Mouse (Mus musculus): Measurements from ENCODE around the gene Fkbp15. TPM values are rescaled to one million over a fixed set of nuclear protein-coding genes. Genes with fewer than 3 reads are reported as not detected.
A peak's percentile ranks its signal among the peaks of the same experiment; 100 is the strongest.

Gene Fkbp15
- total RNA-seq, 1 experiment, result 20.7 TPM

- H3K9me3 ChIP-seq (ENCODE audit: control insufficient read depth, insufficient read depth, low read depth, low read length), result no peaks in the 10 kb centered on the region
- in situ Hi-C loops (cut with MboI; ENCODE audit: low sequenced_read_pairs in 2 of 2, unreplicated experiment in 2 of 2), result no loop called here
- H3K9ac ChIP-seq (ENCODE audit: insufficient read depth, low read depth, low read length, poor library complexity, severe bottlenecking), result no peak overlapping the region
- no peak for DNase-seq (ENCODE audit: low read depth, low spot score)
- peaks cover 10% of the 10 kb centered on the region for H3K36me3 ChIP-seq (ENCODE audit: control insufficient read depth, insufficient read depth, low read length, poor library complexity, severe bottlenecking)
- peaks cover 0 to 2% of the 10 kb centered on the region in 2 experiments; a peak in 1 of 4 replicates for H3K4me1 ChIP-seq (ENCODE audit: control insufficient read depth in 2 of 2, insufficient read depth in 2 of 2, low read length in 2 of 2, poor library complexity in 1 of 2)
- H3K4me3 ChIP-seq (ENCODE audit: insufficient read depth in 1 of 2, low read depth in 1 of 2, low read length in 2 of 2, poor library complexity in 1 of 2, severe bottlenecking in 1 of 2), result no peak overlapping the region
- no peak overlapping the region for H3K27ac ChIP-seq (ENCODE audit: insufficient read depth, low read depth, low read length, poor library complexity, severe bottlenecking)
- no peak for TF ChIP-seq ZC3H11A (IDR thresholded peaks at IDR 0.05; ENCODE audit: borderline replicate concordance, low read depth, low read length)
Measured at GRCm38 (mm10) chr4:62383752-62384151, 23.4 kb upstream of the Fkbp15 start.

GRCm38 (mm10) chr4:62383207-62383606 is 22.9 kb upstream of the Fkbp15 start:
- Histone ChIP-seq H3K4me3 (ENCODE audit: insufficient read depth in 1 of 2, low read depth in 1 of 2, low read length in 2 of 2, poor library complexity in 1 of 2, severe bottlenecking in 1 of 2) (no peak overlapping the region), H3K4me1 (ENCODE audit: control insufficient read depth in 2 of 2, insufficient read depth in 2 of 2, low read length in 2 of 2, poor library complexity in 1 of 2) (peaks cover 0 to 2% of the 10 kb centered on the region in 2 experiments; a peak in 1 of 4 replicates), H3K36me3 (ENCODE audit: control insufficient read depth, insufficient read depth, low read length, poor library complexity, severe bottlenecking) (peaks cover 7% of the 10 kb centered on the region), H3K27ac (ENCODE audit: insufficient read depth, low read depth, low read length, poor library complexity, severe bottlenecking) (no peak overlapping the region), H3K9ac (ENCODE audit: insufficient read depth, low read depth, low read length, poor library complexity, severe bottlenecking) (no peak overlapping the region), H3K9me3 (ENCODE audit: control insufficient read depth, insufficient read depth, low read depth, low read length) (no peaks in the 10 kb centered on the region)
- DNase-seq (ENCODE audit: low read depth, low spot score), result no peak
- in situ Hi-C loops (cut with MboI; ENCODE audit: low sequenced_read_pairs in 2 of 2, unreplicated experiment in 2 of 2), result no loop called here
- TF ChIP-seq ZC3H11A (IDR thresholded peaks at IDR 0.05; ENCODE audit: borderline replicate concordance, low read depth, low read length), result no peak
- TF ChIP-seq ZNF384 (IDR thresholded peaks at IDR 0.05; ENCODE audit: low read depth, low read length), result no peak
- TF ChIP-seq MAFK (IDR thresholded peaks at IDR 0.05; ENCODE audit: insufficient read depth, low read depth, low read length), result no peak
- no peak for TF ChIP-seq HCFC1 (IDR thresholded peaks at IDR 0.05; ENCODE audit: borderline replicate concordance, insufficient read depth, low read length)
- no peak for TF ChIP-seq CHD2 (IDR thresholded peaks at IDR 0.05; ENCODE audit: low read depth, low read length)

- no peak for TF ChIP-seq ZC3H11A (IDR thresholded peaks at IDR 0.05; ENCODE audit: borderline replicate concordance, low read depth, low read length)
- peak; percentile 95 for TF ChIP-seq ZNF384 (IDR thresholded peaks at IDR 0.05; ENCODE audit: low read depth, low read length)
- TF ChIP-seq HCFC1 (IDR thresholded peaks at IDR 0.05; ENCODE audit: borderline replicate concordance, insufficient read depth, low read length), result no peak
- TF ChIP-seq CHD2 (IDR thresholded peaks at IDR 0.05; ENCODE audit: low read depth, low read length), result no peak
- no peak for TF ChIP-seq MAFK (IDR thresholded peaks at IDR 0.05; ENCODE audit: insufficient read depth, low read depth, low read length)
- Histone ChIP-seq H3K4me3 (ENCODE audit: insufficient read depth in 1 of 2, low read depth in 1 of 2, low read length in 2 of 2, poor library complexity in 1 of 2, severe bottlenecking in 1 of 2) (no peak overlapping the region), H3K36me3 (ENCODE audit: control insufficient read depth, insufficient read depth, low read length, poor library complexity, severe bottlenecking) (no peaks in the 10 kb centered on the region), H3K27ac (ENCODE audit: insufficient read depth, low read depth, low read length, poor library complexity, severe bottlenecking) (no peak overlapping the region), H3K9ac (ENCODE audit: insufficient read depth, low read depth, low read length, poor library complexity, severe bottlenecking) (no peak overlapping the region), H3K9me3 (ENCODE audit: control insufficient read depth, insufficient read depth, low read depth, low read length) (no peaks in the 10 kb centered on the region), H3K4me1 (ENCODE audit: control insufficient read depth in 2 of 2, insufficient read depth in 2 of 2, low read length in 2 of 2, poor library complexity in 1 of 2) (0 out of 4 replicates have a peak, but pooled peaks cover 0 to 2% of the 10 kb centered on the region in 2 experiments)
- in situ Hi-C loops (cut with MboI; ENCODE audit: low sequenced_read_pairs in 2 of 2, unreplicated experiment in 2 of 2), result no loop called here
- no peak for DNase-seq (ENCODE audit: low read depth, low spot score)
Measured at GRCm38 (mm10) chr4:62379724-62380381, 19.5 kb upstream of the Fkbp15 start.

GRCm38 (mm10) chr4:62376123-62376522 is 15.8 kb upstream of the Fkbp15 start:
- in situ Hi-C loops (cut with MboI; ENCODE audit: low sequenced_read_pairs in 2 of 2, unreplicated experiment in 2 of 2), result no loop called here
- no peak for DNase-seq (ENCODE audit: low read depth, low spot score)
- no peak overlapping the region for H3K9ac ChIP-seq (ENCODE audit: insufficient read depth, low read depth, low read length, poor library complexity, severe bottlenecking)
- H3K9me3 ChIP-seq (ENCODE audit: control insufficient read depth, insufficient read depth, low read depth, low read length), result no peaks in the 10 kb centered on the region
- no peaks in the 10 kb centered on the region for H3K36me3 ChIP-seq (ENCODE audit: control insufficient read depth, insufficient read depth, low read length, poor library complexity, severe bottlenecking)
- no peak overlapping the region for H3K4me3 ChIP-seq (ENCODE audit: insufficient read depth in 1 of 2, low read depth in 1 of 2, low read length in 2 of 2, poor library complexity in 1 of 2, severe bottlenecking in 1 of 2)
- TF ChIP-seq HCFC1 (IDR thresholded peaks at IDR 0.05; ENCODE audit: borderline replicate concordance, insufficient read depth, low read length) (no peak), ZNF384 (IDR thresholded peaks at IDR 0.05; ENCODE audit: low read depth, low read length) (no peak), MAFK (IDR thresholded peaks at IDR 0.05; ENCODE audit: insufficient read depth, low read depth, low read length) (no peak), CHD2 (IDR thresholded peaks at IDR 0.05; ENCODE audit: low read depth, low read length) (no peak), ZC3H11A (IDR thresholded peaks at IDR 0.05; ENCODE audit: borderline replicate concordance, low read depth, low read length) (no peak)
- 0 out of 4 replicates have a peak, but pooled peaks cover 0 to 2% of the 10 kb centered on the region in 2 experiments for H3K4me1 ChIP-seq (ENCODE audit: control insufficient read depth in 2 of 2, insufficient read depth in 2 of 2, low read length in 2 of 2, poor library complexity in 1 of 2)
- H3K27ac ChIP-seq (ENCODE audit: insufficient read depth, low read depth, low read length, poor library complexity, severe bottlenecking), result no peak overlapping the region

- no peak for TF ChIP-seq CHD2 (IDR thresholded peaks at IDR 0.05; ENCODE audit: low read depth, low read length)
- TF ChIP-seq ZNF384 (IDR thresholded peaks at IDR 0.05; ENCODE audit: low read depth, low read length), result no peak
- no peak for TF ChIP-seq ZC3H11A (IDR thresholded peaks at IDR 0.05; ENCODE audit: borderline replicate concordance, low read depth, low read length)
- no peak for TF ChIP-seq HCFC1 (IDR thresholded peaks at IDR 0.05; ENCODE audit: borderline replicate concordance, insufficient read depth, low read length)
- TF ChIP-seq MAFK (IDR thresholded peaks at IDR 0.05; ENCODE audit: insufficient read depth, low read depth, low read length), result no peak
- in situ Hi-C loops (cut with MboI; ENCODE audit: low sequenced_read_pairs in 2 of 2, unreplicated experiment in 2 of 2), result no loop called here
- H3K36me3 ChIP-seq (ENCODE audit: control insufficient read depth, insufficient read depth, low read length, poor library complexity, severe bottlenecking), result no peaks in the 10 kb centered on the region
- H3K9me3 ChIP-seq (ENCODE audit: control insufficient read depth, insufficient read depth, low read depth, low read length), result no peaks in the 10 kb centered on the region
- H3K27ac ChIP-seq (ENCODE audit: insufficient read depth, low read depth, low read length, poor library complexity, severe bottlenecking), result no peak overlapping the region
- no peak overlapping the region for H3K4me3 ChIP-seq (ENCODE audit: insufficient read depth in 1 of 2, low read depth in 1 of 2, low read length in 2 of 2, poor library complexity in 1 of 2, severe bottlenecking in 1 of 2)
- no peaks in the 10 kb centered on the region for H3K4me1 ChIP-seq (ENCODE audit: control insufficient read depth in 2 of 2, insufficient read depth in 2 of 2, low read length in 2 of 2, poor library complexity in 1 of 2)
- no peak for DNase-seq (ENCODE audit: low read depth, low spot score)
- no peak overlapping the region for H3K9ac ChIP-seq (ENCODE audit: insufficient read depth, low read depth, low read length, poor library complexity, severe bottlenecking)
Measured at GRCm38 (mm10) chr4:62374342-62374741, 14.0 kb upstream of the Fkbp15 start.
